Mouse (Mus musculus): ENCODE measurements around the gene Zscan12.

Gene Zscan12

DNA sequence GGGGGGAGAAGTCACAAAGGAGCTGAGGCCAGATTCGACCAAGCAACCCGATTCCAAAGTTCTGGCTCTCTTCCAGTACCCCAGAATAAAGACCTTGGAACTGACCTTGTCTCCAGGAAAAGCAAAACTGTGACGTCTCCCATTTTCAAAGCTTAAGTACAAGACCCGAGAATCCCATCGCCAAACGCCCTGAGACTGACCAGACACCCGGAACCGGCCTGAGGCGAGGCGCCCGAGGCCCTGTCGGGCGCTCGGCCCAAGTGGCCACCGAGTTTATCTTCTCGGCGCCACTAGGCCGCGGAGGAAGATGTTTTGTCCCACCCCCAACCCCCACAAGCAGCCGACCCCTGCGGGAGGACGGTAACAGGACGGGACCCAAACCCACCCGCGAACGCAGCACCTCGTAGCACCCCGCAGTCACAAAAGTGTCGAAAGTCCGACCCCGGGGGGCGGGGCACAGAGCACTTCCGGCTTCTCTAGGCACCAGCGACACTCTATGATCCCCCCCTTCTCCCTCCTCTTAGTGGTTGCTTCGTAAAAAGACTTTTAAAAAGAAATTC, 39.7 kb downstream of the Zscan12 start, which contains the start of gene Zkscan3:
Gene Zkscan3 (minus strand): TSS at position 469 of the 560 bp plus-strand sequence.
- peak; percentile 70 to 87 for DNase-seq (ENCODE audit: low spot score in 2 of 2)

DNA sequence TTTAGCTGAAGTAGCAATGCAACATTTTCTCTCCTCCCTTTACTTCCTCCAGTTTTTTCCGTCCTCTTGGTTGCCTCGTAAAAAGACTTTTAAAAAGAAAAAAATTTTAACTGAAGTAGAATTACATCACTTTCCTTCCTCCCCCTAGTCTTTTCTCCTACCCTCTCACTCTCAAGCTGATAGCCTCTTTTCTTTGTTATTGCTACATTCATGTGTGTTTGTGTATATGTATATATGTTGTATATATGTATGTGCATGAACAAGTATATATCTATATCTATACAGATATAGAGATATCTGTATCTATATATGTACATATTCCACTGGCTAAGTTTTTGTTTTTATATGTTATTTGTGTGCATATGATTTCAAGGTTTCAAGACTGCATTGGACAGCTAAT, 40.2 kb downstream of the Zscan12 start:
- no peak for DNase-seq (ENCODE audit: low spot score in 2 of 2)

DNA sequence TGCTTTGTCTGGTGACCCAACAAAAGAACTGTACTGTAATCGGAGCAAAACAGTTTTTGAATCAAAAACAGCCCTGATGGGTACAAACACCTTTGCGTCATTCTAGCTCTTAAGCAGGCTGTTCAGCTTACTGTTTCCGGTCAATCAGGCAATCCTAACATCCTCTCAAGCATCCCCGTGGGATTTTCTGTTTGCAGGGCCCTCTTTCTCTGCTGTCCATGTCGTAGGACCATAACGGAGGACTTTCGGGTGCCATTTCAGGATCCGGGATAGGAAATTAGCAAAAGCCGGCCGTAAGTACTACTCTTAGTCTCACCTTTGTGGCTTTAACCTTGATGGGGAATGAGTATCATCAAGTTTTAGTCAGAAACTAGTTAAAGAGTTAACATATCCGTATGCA, 44.7 kb downstream of the Zscan12 start:
- no peak for DNase-seq (ENCODE audit: low spot score in 2 of 2)

DNA sequence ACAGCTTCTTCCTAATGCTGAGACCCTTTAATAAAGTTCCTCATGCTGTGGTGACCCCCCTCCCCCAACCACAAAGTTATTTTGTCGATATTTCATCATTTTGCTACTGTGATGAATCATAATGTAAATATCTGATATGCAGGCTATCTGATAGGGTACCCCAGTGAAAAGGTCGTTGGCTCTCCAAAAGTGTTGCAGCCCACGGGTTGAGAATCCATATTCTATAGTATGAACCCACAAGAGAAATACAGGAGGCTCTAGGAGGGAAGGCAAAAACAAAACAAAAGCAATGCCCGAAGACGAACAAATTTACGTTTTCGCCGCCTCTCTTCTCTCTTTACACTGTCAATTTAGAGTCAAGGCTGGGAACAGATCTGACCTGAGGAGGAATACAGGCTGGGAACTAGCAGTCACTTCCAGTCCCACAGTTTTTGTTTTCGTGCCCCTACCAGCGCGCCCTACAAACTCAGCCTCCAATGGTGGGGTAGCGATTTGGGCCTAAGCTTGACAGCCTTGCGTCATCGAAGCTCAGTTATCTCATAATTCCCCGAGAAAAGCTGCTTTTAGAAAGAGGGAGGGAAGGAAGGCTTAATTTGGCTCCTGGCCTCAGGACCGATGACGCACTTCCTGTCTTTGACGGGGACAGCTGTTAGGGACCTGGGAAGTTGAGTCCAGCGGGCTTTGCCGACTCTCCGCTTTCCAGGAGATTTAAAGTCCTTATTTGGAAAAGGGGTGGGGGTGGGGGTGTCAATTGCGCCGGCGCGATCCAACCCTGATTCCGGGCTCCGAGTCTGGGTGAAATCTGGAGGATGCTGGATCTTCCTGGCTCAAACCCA, 45.6 kb downstream of the Zscan12 start:
- peak; percentile 68 to 81 for DNase-seq (ENCODE audit: low spot score in 2 of 2)

DNA sequence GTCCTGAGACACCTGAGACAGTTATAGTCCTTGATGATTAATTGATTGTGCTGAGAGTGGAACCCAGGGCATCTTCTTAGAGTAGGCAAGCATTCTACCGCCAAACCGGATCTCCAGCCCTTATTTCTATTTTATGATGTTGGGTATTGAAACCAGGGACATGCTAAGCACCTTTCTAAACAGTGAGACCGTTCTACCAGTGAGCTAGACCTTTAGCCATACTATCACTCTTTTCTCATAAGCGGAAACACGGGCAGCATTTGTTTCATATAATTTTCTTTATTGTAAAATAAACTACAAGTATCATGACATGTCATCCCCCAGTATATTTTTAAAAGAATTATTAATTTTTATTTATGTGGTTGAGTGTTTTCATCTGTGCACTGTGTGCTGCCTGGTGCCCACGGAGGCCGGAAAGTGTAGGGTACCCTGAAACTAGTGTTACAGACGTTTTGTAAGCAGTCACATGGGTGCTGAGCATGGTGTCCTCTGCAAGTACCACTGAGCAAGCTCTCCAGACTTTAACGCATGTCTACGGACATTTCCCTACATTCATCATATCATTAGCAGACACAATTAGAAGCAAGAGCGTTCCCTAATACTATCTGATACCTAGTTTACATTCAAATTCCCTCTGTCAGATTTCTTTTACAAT, 46.3 kb downstream of the Zscan12 start:
- no peak for DNase-seq (ENCODE audit: low spot score in 2 of 2)

DNA sequence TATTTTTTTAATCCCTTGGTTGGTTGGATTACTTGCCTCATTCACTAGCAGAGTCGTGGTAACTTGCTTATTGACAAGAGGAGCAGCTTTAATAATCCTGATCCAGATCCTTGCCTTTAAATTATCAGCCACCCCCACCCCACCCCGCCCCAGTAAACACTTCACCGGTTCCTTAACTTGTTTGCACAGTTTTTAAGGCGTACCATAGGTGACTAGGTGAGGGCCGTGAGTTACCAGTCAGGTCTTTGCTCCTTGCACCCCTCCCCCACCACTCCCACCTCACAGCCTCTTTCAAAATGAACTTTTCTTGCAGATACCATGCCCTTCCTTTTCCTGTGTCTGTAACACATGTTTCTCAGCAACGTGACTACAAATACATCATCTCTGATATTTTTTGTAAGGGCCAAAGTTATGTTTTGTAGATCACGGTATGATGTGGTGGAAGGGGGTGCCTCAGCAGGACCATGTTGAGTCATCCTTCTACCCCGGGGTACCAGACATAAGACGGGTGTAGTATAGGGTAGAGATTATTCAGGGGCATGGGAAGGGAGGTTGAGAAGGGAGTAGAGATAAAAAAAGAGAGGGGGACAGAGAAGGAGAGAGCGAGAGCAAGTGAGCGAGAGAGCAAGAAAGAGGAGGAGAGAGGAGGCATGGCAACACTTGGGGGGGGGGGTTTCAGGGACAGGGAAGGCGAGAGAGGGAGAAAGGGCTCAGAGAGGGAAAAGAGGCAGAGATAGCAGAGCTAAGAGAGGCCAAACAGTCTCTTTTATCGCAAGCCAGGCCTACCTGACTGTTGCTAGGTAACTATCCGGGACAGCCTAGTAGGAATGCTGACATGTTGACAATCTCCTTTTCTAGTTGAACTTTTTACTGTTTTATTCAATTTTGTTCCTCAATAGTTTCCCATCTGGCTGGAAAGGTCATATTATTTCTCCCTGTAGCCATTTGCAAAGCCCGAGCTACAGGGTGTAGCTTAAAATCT, 51.9 kb downstream of the Zscan12 start:
- DNase-seq (ENCODE audit: low spot score in 2 of 2), result no peak

DNA sequence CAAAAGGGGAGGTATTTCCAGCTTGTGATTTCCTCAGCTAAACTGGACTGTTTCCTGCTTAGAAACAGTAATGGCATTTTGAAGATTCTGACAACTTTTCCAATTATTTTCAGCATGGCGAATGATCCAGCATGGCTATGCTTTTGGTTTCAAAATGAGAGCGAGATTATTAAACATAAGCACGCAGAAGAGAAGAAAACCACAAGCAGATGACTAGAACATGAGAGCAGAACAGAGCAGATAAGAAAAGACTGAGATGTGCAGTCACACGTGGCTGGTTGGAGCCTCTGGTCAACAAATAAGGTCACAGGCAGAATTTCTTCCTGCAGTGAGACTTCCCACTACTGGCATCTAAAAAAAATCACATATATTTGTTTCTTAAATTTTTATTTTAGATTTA, 52.6 kb downstream of the Zscan12 start:
- DNase-seq (ENCODE audit: low spot score in 2 of 2), result no peak

DNA sequence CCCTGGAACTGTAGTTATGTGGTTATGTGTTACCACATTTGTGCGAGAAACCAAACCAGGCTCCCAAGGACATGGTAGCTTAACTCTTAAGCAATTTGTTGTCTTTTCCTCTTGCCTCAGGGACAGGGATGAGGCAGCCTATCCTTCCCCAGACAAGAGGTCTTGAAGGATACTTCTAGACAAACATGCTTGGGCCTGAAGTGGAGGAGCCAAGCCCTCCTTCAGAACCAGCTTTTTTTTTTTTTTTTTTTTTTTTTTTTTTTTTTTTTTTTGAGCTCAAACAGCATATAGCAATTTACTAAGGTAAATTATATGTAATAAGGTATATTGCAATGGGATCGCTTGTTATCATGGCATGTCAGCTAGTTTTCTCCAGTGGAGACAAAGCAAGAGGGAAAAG, 53.1 kb downstream of the Zscan12 start:
- DNase-seq (ENCODE audit: low spot score in 2 of 2), result no peak

DNA sequence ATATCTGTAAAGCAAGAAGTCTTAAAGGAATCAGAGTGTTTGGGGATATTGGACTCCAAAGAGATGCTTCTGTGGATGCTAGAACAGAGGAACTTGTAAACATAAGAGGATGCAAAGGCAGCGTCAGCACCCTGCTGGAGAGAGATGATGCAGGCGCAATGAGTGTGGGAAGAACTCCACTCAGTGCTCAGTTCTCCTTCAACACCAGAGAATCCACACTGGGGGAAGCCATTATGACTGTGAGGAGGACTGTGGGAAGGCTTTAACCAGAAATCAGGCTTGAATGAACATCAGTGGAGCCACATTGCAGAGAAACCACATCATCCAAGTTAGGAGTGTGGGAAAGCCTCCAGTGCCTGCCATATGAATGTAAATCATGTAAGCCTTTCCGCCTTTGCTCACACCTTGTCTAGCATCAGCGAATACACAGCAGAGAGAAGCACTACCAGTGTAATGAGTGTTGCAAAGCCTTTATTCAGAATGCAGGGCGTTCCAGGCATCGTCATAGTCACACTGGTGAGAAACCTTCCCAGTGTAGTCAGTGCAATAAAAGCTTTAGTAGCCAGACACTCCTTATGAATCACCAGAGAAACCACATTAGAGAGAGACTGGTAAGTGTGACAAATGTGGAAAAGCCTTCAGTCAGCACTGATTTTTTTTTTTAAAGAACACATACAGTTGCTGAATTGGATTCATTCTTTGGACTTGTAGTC, 54.8 kb downstream of the Zscan12 start:
- no peak for DNase-seq (ENCODE audit: low spot score in 2 of 2)

DNA sequence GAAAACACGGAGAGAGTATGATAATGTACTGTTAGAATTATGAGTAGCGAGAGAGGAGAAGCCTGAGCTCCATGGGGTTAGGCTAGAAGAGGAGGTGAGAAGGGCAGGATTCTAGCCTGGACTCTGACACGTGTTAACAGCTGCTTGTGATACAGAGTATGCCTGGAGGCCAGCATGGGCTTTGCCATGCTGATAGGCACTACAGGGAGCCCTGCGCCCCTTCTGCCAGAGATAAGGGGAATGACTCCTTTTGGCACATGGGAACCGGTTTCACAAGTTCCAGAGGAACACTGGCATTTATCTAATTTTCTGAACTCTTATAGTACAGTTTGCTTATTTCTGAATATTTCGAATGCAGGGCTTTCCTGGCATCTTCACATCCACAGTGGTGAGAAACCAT, 56.2 kb downstream of the Zscan12 start:
- DNase-seq (ENCODE audit: low spot score in 2 of 2), result no peak
